Mouse (Mus musculus) megakaryocyte, adult 5-6 weeks (primary cell): ENCODE data around the gene Tpm3. TPM values are rescaled to one million over a fixed set of nuclear protein-coding genes. Genes with fewer than 3 reads are reported as not detected.

ENCODE experiments used
- ATAC-seq: 2 replicates; pipeline ENCODE4 v1.8.0; 2016; ENCODE audit warnings: mild to moderate bottlenecking, inconsistent platforms; ENCODE audit not compliant: poor library complexity, severe bottlenecking
- total RNA-seq, 2 experiments: library from RNA; stranded (forward) in 1 of 2; stranded (reverse) in 1 of 2; fragments of 153-499, 151-499 nt in 1 of 2; fragments of 221-1000, 200-1000 nt in 1 of 2; gene quantifications; 2 replicates each; pipeline versions ENCODE4 v1.2.3 to v1.2.4; 2015 to 2017

The Tpm3 gene
- total RNA-seq, 2 experiments from 2014 or later = 637 to 1,137 TPM

GRCm38 (mm10) chr3:90134993-90135392, 62.5 kb downstream of the Tpm3 start:
- no peak for ATAC-seq

GRCm38 (mm10) chr3:90136660-90137059, 64.2 kb downstream of the Tpm3 start:
- ATAC-seq = no peak

- no peak for ATAC-seq
These were observed 65.2 kb downstream of the Tpm3 start for GRCm38 (mm10) chr3:90137606-90138005.

- no peak for ATAC-seq
These were observed 67.5 kb downstream of the Tpm3 start for GRCm38 (mm10) chr3:90139962-90140361.

GRCm38 (mm10) chr3:90145461-90145860, 73.0 kb downstream of the Tpm3 start:
- ATAC-seq = no peak

GRCm38 (mm10) chr3:90146651-90147050, 74.2 kb downstream of the Tpm3 start:
- ATAC-seq = no peak

Other genes starting within 250 kb of the Tpm3 start
- gene She, start 241.3 kb upstream of the Tpm3 start, total RNA-seq (2015) = not detected in 2 replicates
- gene She, start 241.3 kb upstream of the Tpm3 start, total RNA-seq (2017) = not detected in 2 replicates
- gene Il6ra, start 159.5 kb upstream of the Tpm3 start, total RNA-seq (2015) = 147 and 166 TPM in 2 replicates
- 63.8 and 71.2 TPM in 2 replicates for gene Il6ra, start 159.5 kb upstream of the Tpm3 start, total RNA-seq (2017)
- gene Atp8b2, start 109.1 kb upstream of the Tpm3 start, total RNA-seq (2015) = 11.6 and 17.5 TPM in 2 replicates
- 37.2 and 37.3 TPM in 2 replicates for gene Atp8b2, start 109.1 kb upstream of the Tpm3 start, total RNA-seq (2017)
- 97.5 and 114 TPM in 2 replicates for gene Hax1, start 73.9 kb upstream of the Tpm3 start, total RNA-seq (2015)
- gene Hax1, start 73.9 kb upstream of the Tpm3 start, total RNA-seq (2017) = 48.8 and 50.8 TPM in 2 replicates
- 46.7 and 50.9 TPM in 2 replicates for gene 4933434E20Rik, start 21.0 kb upstream of the Tpm3 start, total RNA-seq (2015)
- gene 4933434E20Rik, start 21.0 kb upstream of the Tpm3 start, total RNA-seq (2017) = 39.0 and 55.0 TPM in 2 replicates
- gene Ubap2l, start 20.0 kb upstream of the Tpm3 start, total RNA-seq (2015) = 134 and 144 TPM in 2 replicates
- gene Ubap2l, start 20.0 kb upstream of the Tpm3 start, total RNA-seq (2017) = 99.6 and 101 TPM in 2 replicates
- gene Nup210l, start 31.5 kb downstream of the Tpm3 start, total RNA-seq (2015) = 0.93 and 1.3 TPM in 2 replicates
- 0.55 and 0.89 TPM in 2 replicates for gene Nup210l, start 31.5 kb downstream of the Tpm3 start, total RNA-seq (2017)
- gene Rps27, start 141.0 kb downstream of the Tpm3 start, total RNA-seq (2015) = 2,783 and 3,111 TPM in 2 replicates
- gene Rps27, start 141.0 kb downstream of the Tpm3 start, total RNA-seq (2017) = 4,808 and 5,330 TPM in 2 replicates
- gene Rab13, start 141.0 kb downstream of the Tpm3 start, total RNA-seq (2015) = 0.47 and 0.78 TPM in 2 replicates
- gene Rab13, start 141.0 kb downstream of the Tpm3 start, total RNA-seq (2017) = 2.3 and 2.6 TPM in 2 replicates
- 81.2 and 84.5 TPM in 2 replicates for gene Jtb, start 158.9 kb downstream of the Tpm3 start, total RNA-seq (2015)
- 32.8 and 37.5 TPM in 2 replicates for gene Jtb, start 158.9 kb downstream of the Tpm3 start, total RNA-seq (2017)
- 0.67 TPM in 1 of 2 replicates, not detected in the other for gene Creb3l4, start 170.9 kb downstream of the Tpm3 start, total RNA-seq (2015)
- gene Creb3l4, start 170.9 kb downstream of the Tpm3 start, total RNA-seq (2017) = 0.37 TPM in 1 of 2 replicates, not detected in the other
- 20.9 and 23.7 TPM in 2 replicates for gene Slc39a1, start 175.5 kb downstream of the Tpm3 start, total RNA-seq (2015)
- 38.3 and 44.1 TPM in 2 replicates for gene Slc39a1, start 175.5 kb downstream of the Tpm3 start, total RNA-seq (2017)
- gene Crtc2, start 181.5 kb downstream of the Tpm3 start, total RNA-seq (2015) = 48.1 and 49.5 TPM in 2 replicates
- 11.3 and 19.4 TPM in 2 replicates for gene Crtc2, start 181.5 kb downstream of the Tpm3 start, total RNA-seq (2017)
- gene Dennd4b, start 192.5 kb downstream of the Tpm3 start, total RNA-seq (2015) = 30.8 and 38.1 TPM in 2 replicates
- 20.0 and 21.2 TPM in 2 replicates for gene Dennd4b, start 192.5 kb downstream of the Tpm3 start, total RNA-seq (2017)
- gene Gatad2b, start 220.5 kb downstream of the Tpm3 start, total RNA-seq (2015) = 91.6 and 110 TPM in 2 replicates
- 25.3 and 33.5 TPM in 2 replicates for gene Gatad2b, start 220.5 kb downstream of the Tpm3 start, total RNA-seq (2017)